Mouse (Mus musculus): Measurements from ENCODE around the gene Dusp1. TPM values are rescaled to one million over a fixed set of nuclear protein-coding genes. Genes with fewer than 3 reads are reported as not detected.

Dusp1 gene
- polyA plus RNA-seq, 1 experiment: 5.5 TPM

GRCm38 (mm10) chr17:26508961-26509771 lies 52.8 kb downstream of the Dusp1 start:
- TF ChIP-seq GATA1 (IDR thresholded peaks at IDR 0.05; ENCODE audit: low read length): no peak

- no peak for TF ChIP-seq GATA1 (IDR thresholded peaks at IDR 0.05; ENCODE audit: low read length)
These were observed 53.5 kb downstream of the Dusp1 start for GRCm38 (mm10) chr17:26508345-26508960.

DNA sequence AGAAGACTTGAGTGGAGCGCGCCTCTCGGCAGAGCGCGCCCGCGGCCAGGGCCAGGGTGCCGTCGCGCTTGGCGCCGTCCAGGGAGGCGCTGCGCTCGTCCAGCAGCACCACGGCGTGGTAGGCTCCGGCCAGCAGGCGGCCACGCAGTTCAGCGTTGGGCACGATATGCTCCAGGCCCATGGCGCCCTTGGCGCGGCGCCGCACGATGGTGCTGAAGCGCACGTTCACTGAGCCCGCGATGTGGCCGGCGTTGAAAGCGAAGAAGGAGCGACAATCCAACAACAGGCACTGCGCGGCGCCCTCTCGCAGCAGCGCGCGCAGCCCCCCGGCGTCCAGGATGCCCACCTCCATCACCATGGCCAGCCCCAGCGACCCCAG lies 54.0 kb downstream of the Dusp1 start:
- TF ChIP-seq GATA1 (IDR thresholded peaks at IDR 0.05; ENCODE audit: low read length): no peak

GRCm38 (mm10) chr17:26506997-26507871 lies 54.7 kb downstream of the Dusp1 start:
- no peak for TF ChIP-seq GATA1 (IDR thresholded peaks at IDR 0.05; ENCODE audit: low read length)

GRCm38 (mm10) chr17:26506031-26506641 lies 55.8 kb downstream of the Dusp1 start:
- no peak for TF ChIP-seq GATA1 (IDR thresholded peaks at IDR 0.05; ENCODE audit: low read length)

DNA sequence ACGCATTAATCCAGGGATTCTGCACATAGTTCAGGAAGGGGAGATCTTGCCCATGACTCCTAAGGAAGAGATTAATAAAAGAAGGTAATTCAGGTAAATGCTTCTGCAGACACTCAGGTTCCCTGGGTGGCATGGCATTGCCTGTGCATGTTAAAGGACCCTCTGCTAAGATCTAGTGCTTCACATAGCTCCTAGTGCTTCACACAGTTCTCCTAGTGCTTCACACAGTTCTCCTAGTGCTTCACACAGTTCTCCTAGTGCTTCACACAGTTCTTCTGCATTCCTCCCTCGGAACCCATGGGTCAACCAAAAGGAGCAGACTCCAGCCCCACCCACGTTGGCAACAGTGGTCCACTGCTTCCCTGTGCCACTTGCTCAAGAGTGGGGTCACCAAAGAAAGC lies 56.7 kb downstream of the Dusp1 start:
- no peak for TF ChIP-seq GATA1 (IDR thresholded peaks at IDR 0.05; ENCODE audit: low read length)

GRCm38 (mm10) chr17:26503981-26504671 lies 57.8 kb downstream of the Dusp1 start:
- TF ChIP-seq GATA1 (IDR thresholded peaks at IDR 0.05; ENCODE audit: low read length): no peak

- no peak for TF ChIP-seq GATA1 (IDR thresholded peaks at IDR 0.05; ENCODE audit: low read length)
These were observed 58.9 kb downstream of the Dusp1 start for GRCm38 (mm10) chr17:26502808-26503671.

GRCm38 (mm10) chr17:26501826-26502225 lies 60.1 kb downstream of the Dusp1 start:
- no peak for TF ChIP-seq GATA1 (IDR thresholded peaks at IDR 0.05; ENCODE audit: low read length)

GRCm38 (mm10) chr17:26498626-26499025 lies 63.3 kb downstream of the Dusp1 start:
- no peak for TF ChIP-seq GATA1 (IDR thresholded peaks at IDR 0.05; ENCODE audit: low read length)

GRCm38 (mm10) chr17:26497416-26497923 lies 64.5 kb downstream of the Dusp1 start:
- no peak for TF ChIP-seq GATA1 (IDR thresholded peaks at IDR 0.05; ENCODE audit: low read length)

DNA sequence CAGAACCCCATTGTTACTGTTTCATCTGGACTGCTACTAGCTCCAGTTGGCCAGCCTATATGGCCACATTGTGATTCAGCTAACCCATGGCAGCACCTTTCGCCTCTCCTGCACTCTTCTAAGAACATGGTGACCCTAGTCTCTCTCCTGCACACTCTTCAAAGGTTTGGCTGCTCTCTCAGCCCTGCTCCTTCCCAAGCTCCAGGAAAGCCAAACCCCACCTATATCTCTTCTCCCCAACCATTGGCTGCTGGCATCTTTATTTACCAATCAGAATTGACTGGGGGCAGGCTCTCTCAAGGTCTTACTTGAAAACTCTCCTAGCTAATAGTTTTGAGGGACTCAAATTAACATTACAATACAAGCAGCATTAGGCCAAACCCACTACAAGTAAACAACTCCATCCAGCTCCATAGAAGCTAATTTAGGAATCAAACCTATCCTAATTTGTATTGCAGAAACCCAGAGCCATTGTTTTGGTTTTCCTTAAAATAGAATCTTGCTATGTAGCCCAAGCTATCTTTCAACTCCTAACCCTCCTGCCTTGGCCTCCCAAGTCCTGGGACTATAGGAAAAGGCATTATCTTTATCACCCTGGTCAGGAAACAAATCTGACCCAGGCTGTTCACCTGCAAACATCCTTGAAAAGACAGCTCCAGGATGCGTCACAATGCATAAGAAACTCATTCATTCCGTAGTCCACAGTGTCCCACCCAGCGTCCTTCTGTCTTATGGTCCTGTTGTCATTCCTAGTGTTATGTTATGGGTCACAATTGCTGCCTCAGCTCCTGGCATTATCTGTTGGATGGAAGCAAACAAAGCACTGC lies 67.1 kb downstream of the Dusp1 start:
- no peak for TF ChIP-seq GATA1 (IDR thresholded peaks at IDR 0.05; ENCODE audit: low read length)

DNA sequence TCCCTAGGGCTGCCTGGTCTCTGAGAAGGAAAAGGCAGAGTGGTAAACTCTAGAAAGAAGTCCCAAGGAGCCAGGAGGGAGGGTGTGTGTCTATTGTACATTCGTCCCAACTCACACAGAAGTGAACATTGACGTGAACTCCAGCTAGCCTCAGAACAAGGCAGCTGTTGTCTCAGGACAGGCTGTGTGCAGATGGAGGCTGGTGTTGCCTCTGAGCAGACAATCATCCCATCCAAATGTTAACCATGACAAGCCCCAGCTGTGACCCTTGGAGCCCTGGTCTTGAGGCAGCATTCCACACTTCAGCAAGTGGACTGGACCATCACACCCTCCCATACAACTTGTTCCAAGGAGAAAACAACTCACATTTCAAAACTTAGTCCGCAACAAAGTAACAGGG lies 69.7 kb downstream of the Dusp1 start:
- no peak for TF ChIP-seq GATA1 (IDR thresholded peaks at IDR 0.05; ENCODE audit: low read length)

All from G1E-ER4 (cell line).